Mouse (Mus musculus) midbrain, embryonic 10.5 days (tissue): ENCODE results near the gene Ccr4. TPM values are rescaled to one million over a fixed set of nuclear protein-coding genes. Genes with fewer than 3 reads are reported as not detected.
"Not testable (repeated sequence)": the region's sequence is repeated elsewhere in the genome, so short reads cannot be mapped to it uniquely, and the experiment has no call there.

Source experiments
- DNase-seq: peaks from one replicate; pipeline ENCODE4 v3.0.0-alpha.2; 2017; ENCODE audit warnings: low spot score
- H3K27ac ChIP-seq: fragments of 300-500 bp; sonication (generic); replicated peaks from 2 replicates; pipeline ENCODE4 v1.5.1; 2016; ENCODE audit warnings: mild to moderate bottlenecking
- H3K27me3 ChIP-seq: fragments of 300-500 bp; sonication (generic); 2 replicates; pipeline ENCODE4 v1.6.1; 2016; ENCODE audit warnings: low read depth, mild to moderate bottlenecking; ENCODE audit not compliant: poor library complexity, severe bottlenecking
- H3K36me3 ChIP-seq: fragments of 300-500 bp; sonication (generic); 2 replicates; pipeline ENCODE4 v1.6.1; 2016; ENCODE audit warnings: mild to moderate bottlenecking, moderate library complexity
- H3K4me1 ChIP-seq: fragments of 300-500 bp; sonication (generic); 2 replicates; pipeline ENCODE4 v1.6.1; 2016
- H3K4me3 ChIP-seq: fragments of 300-500 bp; sonication (generic); 2 replicates; pipeline ENCODE4 v1.5.1; 2016; ENCODE audit warnings: mild to moderate bottlenecking, moderate library complexity
- H3K9me3 ChIP-seq: fragments of 300-500 bp; sonication (generic); replicated peaks from 2 replicates; pipeline ENCODE4 v1.6.1; 2016; ENCODE audit warnings: mild to moderate bottlenecking
- WGBS: fragments of 180-500 bp; shearing (Covaris S2); methylation state at CpG from one replicate; pipeline ENCODE4 v1.1.7; 2016; 5-methylcytosine and 5-hydroxymethylcytosine counted together
- polyA plus RNA-seq: library from polyadenylated mRNA; unstranded; fragments of >200 nt; fragmentation: Nextera tagmentation; extraction: Ambion mirVana; gene quantifications from 2 replicates; pipeline ENCODE4 v1.2.1, GENCODE M21; 2016

Ccr4 gene
- polyA plus RNA-seq, 1 experiment from 2014 or later = not detected

DNA sequence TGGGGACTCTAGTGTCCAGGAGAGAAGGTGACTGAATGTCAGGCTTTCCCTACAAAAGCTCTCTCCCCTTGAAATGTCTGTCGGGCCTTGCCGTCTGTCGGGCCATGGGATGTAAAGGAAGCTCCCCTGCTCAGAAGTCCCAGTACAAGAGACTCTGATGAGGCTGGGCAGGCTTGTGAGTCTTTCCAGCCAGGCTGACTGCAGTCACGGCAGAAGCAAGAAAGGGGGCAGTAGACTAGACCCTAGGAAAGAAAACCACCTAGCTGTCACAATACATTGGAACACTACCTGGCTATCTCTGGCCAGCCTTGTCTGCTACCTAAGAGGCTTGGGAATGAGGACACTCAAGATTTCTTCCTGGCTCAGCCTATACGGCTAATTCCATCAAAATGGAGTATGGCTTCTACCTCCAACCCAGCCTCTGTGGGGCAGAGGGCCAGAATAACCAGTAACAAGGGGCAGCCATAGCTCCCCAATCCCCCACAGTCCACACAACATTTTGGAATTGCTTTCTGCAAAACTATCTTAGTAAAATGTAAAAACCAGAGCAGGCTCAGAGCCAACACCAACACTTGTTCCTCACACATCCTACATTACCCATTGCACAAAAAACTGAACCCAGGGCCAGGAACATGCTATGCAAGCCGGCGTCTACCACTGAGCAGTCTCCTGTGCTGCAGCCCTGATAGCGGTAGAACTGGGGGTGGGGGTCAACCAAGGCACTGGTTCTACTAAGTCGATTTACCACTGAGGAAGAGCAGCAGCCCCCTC lies 30.2 kb upstream of the Ccr4 start:
- Histone ChIP-seq H3K9me3 (no peaks in the 10 kb centered on the region), H3K36me3 (no peaks in the 10 kb centered on the region), H3K27ac (peak overlapping the region; percentile 46), H3K4me1 (peaks cover 91% of the 10 kb centered on the region), H3K27me3 (no peaks in the 10 kb centered on the region), H3K4me3 (no peak overlapping the region)
- no peak for DNase-seq
- WGBS = 79% methylated on average over 9 of the region's 9 CpGs

DNA sequence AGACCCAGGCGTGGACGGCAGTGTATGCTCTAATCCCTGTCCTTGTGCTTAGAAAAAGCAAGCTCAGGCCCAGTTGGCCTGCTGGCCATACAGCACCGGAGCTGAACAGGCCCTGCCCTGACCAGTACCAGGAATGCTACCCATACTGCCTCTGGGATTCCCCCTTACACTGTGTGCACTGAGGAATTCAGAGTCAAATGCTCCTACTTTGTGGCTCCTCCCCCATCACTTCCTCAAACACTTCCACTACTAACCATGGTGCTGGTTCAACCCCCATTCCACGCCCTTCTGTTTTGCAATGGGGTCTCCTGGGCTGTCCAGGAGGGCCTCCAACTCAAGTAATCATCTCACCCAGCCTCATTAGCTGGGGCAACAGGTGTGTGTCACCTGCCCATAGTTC lies 29.1 kb upstream of the Ccr4 start:
- no peak for DNase-seq
- H3K27ac ChIP-seq = 0 out of 2 replicates have a peak overlapping the region, but pooled peaks have one; percentile 17
- no peak overlapping the region for H3K4me3 ChIP-seq
- H3K36me3 ChIP-seq = no peaks in the 10 kb centered on the region
- peaks cover 92% of the 10 kb centered on the region for H3K4me1 ChIP-seq
- H3K9me3 ChIP-seq = no peaks in the 10 kb centered on the region
- H3K27me3 ChIP-seq = no peaks in the 10 kb centered on the region
- 72% methylated on average over 4 of the region's 4 CpGs for WGBS

DNA sequence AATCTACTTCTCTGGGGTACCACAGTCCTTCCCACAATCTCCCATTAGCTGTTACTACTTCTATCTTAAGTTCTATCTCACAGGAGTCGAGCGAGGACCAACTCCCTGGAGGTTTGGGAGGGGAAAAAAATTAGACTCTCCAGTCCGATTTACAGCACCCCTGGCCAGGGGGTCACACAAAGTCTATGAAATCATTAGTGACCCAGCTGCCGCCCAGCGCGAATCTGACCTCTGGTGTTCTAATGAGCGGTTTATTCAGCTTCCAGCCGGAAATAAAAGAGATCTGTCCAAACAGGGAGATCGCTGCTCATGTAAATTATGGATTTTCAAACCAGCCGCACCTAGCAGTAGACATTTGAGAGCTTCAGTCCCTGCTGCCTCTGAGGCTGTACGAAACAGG lies 26.6 kb upstream of the Ccr4 start:
- Histone ChIP-seq H3K4me3 (no peak overlapping the region), H3K4me1 (peaks cover 92% of the 10 kb centered on the region), H3K36me3 (no peaks in the 10 kb centered on the region), H3K9me3 (no peaks in the 10 kb centered on the region), H3K27me3 (no peaks in the 10 kb centered on the region), H3K27ac (peak overlapping the region; percentile 64)
- 44% methylated on average over 11 of the region's 11 CpGs for WGBS
- no peak for DNase-seq

DNA sequence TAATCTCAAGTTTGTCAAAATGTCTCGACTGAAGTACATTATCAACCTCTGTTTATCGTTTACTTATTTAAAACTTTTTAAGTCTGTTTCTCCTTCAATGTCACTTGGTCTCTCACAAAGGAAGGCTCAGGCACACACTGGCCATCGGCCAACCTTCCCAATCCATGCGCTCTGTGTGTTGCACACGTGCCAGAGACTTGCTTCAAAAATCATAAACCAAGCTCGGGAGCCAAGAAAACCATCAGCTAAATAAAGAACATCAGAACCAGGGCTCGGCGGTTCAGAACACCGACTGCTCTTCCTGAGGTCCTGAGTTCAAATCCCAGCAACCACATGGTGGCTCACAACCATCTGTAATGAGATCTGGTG lies 23.9 kb upstream of the Ccr4 start:
- DNase-seq = no peak
- peaks cover 16% of the 10 kb centered on the region for H3K36me3 ChIP-seq
- no peak overlapping the region for H3K4me3 ChIP-seq
- H3K27ac ChIP-seq = peak overlapping the region; percentile 88
- H3K4me1 ChIP-seq = peaks cover 91% of the 10 kb centered on the region
- 50% methylated on average over 9 of the region's 9 CpGs for WGBS
- H3K27me3 ChIP-seq = no peaks in the 10 kb centered on the region
- H3K9me3 ChIP-seq = no peaks in the 10 kb centered on the region

DNA sequence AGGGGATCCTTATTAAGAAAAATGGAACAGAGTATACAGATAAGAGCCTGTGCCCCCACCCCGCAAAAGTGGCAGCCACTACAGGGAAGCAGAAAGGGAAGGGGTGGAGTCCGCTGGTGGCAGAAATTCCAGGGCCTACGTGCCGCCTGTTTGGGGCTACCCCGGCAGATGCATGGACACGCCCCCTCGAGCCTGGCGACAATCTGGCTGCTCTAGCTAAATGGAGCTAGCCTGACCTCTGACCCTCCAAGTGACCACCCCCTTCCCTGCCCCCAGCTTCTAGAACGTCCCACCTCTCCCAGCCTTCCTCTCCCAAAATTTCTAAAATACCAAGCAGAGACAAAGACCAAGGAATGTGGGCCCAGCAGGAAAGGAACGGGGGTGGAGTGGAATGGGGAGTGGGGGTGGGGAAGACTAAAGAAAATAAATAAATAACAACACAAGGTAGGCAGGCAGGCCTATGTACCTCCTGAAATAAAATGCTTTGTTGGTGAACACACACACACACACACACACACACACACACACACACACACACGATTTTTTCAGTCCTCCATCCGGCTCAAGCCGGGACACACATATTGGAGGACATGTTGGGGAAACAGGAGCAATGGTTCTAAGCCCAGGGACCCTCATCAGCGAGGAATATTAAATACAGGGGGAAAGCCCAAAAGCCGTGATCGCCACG lies 23.4 kb upstream of the Ccr4 start:
- H3K27ac ChIP-seq = peak overlapping the region; percentile 88

DNA sequence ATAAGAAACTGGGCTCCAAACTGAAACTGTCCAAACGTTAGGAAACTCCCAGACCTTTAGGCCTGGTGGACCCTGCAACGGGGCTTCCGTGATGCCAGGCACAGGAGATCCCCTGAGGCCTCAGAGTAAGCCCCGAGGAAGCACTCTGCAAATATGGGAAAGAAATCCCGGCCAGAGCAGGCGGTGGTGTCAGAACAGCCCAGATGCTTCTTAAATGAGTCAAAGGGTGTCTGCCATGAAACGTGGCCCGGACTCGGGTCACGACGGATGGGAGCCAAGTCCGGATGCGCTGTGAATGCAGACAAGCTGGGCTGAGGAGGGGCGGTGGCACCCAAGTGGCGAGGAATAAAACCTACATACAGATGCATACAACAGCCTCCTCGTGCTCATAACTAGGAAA lies 22.4 kb upstream of the Ccr4 start:
- Histone ChIP-seq H3K4me1 (peaks cover 80% of the 10 kb centered on the region), H3K9me3 (no peaks in the 10 kb centered on the region), H3K36me3 (peaks cover 31% of the 10 kb centered on the region), H3K27ac (peak overlapping the region; percentile 88), H3K27me3 (no peaks in the 10 kb centered on the region), H3K4me3 (peak overlapping the region; percentile 41)
- DNase-seq = peak; percentile 85
- under 1% methylated on average over 16 of the region's 16 CpGs for WGBS

More for the DNA sequence above, 23.4 kb upstream of the Ccr4 start:
- Histone ChIP-seq H3K4me1 (peaks cover 89% of the 10 kb centered on the region), H3K4me3 (peak overlapping the region; percentile 41), H3K27me3 (no peaks in the 10 kb centered on the region), H3K36me3 (peaks cover 21% of the 10 kb centered on the region), H3K9me3 (no peaks in the 10 kb centered on the region)
- WGBS = 2% methylated on average over 17 of the region's 17 CpGs
- DNase-seq = peak; percentile 91

DNA sequence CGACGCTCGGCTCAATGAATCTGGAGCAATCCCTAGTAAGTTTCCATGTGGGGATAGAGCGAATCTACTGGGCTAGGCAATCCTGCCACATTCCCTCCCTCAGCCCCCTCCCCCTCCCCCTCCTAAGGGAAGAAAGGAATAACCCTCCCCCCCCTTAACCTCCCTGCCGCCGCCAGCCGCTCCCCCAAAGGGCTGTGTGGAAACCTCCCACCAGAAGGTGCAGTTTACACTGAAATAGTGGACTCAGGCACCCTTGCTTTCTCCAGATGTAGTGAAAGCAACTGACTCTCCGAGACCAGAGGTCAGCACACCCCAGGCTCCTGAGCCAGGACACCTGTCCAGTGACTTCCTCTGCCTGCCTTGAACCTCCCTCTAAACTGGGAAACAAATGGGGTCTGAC lies 21.9 kb upstream of the Ccr4 start:
- DNase-seq = no peak
- H3K36me3 ChIP-seq = peaks cover 35% of the 10 kb centered on the region
- H3K9me3 ChIP-seq = no peaks in the 10 kb centered on the region
- H3K4me3 ChIP-seq = peak overlapping the region; percentile 41
- WGBS = 3% methylated on average over 8 of the region's 8 CpGs
- H3K27me3 ChIP-seq = no peaks in the 10 kb centered on the region
- H3K27ac ChIP-seq = peak overlapping the region; percentile 88
- H3K4me1 ChIP-seq = peaks cover 75% of the 10 kb centered on the region

DNA sequence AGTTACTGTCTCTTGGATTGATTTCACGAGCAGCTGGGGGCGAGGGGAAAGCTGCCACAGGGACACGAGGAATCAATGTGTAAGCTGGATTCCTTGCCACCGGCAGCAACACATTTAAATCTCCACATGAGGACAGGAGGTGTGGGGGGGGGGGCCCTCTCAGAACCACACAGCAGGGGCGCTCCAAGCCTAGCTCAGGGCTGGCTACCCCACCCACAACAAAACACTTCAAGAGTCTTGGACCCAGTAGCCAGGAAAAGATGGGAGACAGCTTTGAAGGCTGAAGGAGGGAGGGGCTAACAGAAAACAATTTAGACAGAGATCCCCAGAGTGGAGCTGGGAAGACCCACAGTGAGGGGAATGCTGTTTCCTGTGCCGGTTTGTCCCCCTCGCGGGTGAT lies 21.2 kb upstream of the Ccr4 start:
- Histone ChIP-seq H3K4me1 (peaks cover 68% of the 10 kb centered on the region), H3K27ac (peak overlapping the region; percentile 88), H3K4me3 (peak overlapping the region; percentile 41), H3K27me3 (no peaks in the 10 kb centered on the region), H3K36me3 (peaks cover 37% of the 10 kb centered on the region), H3K9me3 (no peaks in the 10 kb centered on the region)
- DNase-seq = no peak
- WGBS = 3% methylated on average over 8 of the region's 8 CpGs

DNA sequence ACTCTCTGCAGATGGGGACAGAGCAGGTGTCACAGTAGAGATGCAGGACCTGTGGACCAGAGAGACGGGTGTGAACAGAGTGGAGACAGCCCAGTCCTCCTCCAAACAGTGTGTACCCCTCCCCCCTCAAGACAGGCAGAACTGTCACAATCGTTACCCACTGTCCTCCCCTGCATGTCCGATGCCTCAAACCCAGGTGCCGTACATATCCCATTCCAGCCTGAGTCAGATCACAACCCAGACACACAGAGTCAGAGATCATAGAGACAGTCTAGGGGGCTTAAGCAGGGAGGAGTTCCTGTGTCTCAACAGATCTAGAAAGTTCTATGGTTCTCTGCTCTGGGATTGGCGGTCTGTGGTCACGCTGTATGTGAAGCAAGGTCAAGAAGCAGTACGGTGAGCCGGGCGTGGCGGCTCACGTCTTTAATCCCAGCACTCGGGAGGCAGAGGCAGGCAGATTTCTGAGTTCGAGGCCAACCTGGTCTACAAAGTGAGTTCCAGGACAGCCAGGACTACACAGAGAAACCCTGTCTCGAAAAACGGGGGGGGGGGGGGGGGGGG lies 20.4 kb upstream of the Ccr4 start:
- Histone ChIP-seq H3K9me3 (no peaks in the 10 kb centered on the region), H3K4me3 (no peak overlapping the region), H3K27me3 (no peaks in the 10 kb centered on the region), H3K27ac (peak overlapping the region; percentile 88; the same call in 1 of the 2 replicates), H3K4me1 (peaks cover 61% of the 10 kb centered on the region), H3K36me3 (peaks cover 37% of the 10 kb centered on the region)
- no peak for DNase-seq
- 83% methylated on average over 15 of the region's 15 CpGs for WGBS

DNA sequence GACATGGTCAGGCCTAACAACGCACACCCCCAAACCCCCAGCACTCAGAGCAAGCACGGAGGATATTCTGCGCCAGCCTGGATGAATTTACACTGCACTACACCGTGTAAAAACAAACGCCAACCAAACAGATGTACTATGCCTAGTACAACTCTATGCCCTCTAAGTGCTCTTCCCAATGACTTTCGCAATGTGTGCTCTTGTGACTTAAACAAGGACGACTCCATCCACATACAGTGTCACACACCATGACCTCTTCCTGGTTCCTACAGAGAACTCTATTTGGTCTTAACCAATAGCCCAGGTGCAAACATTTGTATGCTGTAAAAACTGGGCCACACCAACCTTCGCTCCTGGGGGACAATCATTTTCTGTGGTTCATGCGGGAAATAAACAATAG lies 17.8 kb upstream of the Ccr4 start:
- no peaks in the 10 kb centered on the region for H3K27me3 ChIP-seq
- H3K36me3 ChIP-seq = peaks cover 53% of the 10 kb centered on the region
- no peak overlapping the region for H3K4me3 ChIP-seq
- H3K4me1 ChIP-seq = peaks cover 38% of the 10 kb centered on the region
- H3K27ac ChIP-seq = no peak overlapping the region
- DNase-seq = no peak
- no peaks in the 10 kb centered on the region for H3K9me3 ChIP-seq
- WGBS = 89% methylated on average over 9 of the region's 9 CpGs

DNA sequence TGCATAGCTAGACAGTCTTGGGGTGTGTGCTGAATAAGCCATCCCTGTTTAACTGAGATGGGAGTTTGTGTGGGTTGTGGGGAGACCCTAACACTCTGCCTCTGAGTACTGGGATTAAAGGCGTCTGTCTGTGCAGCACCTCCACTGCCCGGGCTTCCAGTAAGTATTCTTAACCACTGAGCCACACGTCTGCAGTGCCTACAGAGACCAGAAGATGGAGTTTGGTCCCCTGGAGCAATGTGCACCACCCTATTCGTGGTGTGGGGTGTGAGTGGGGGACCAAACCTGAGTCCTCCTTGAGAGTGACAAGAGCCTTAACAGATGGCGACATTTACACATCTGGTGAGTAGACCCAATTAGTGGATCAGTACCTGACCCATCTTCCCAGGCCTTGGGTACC lies 17.3 kb upstream of the Ccr4 start:
- Histone ChIP-seq H3K4me1 (peaks cover 34% of the 10 kb centered on the region), H3K36me3 (peaks cover 58% of the 10 kb centered on the region), H3K9me3 (no peaks in the 10 kb centered on the region), H3K27ac (no peak overlapping the region), H3K4me3 (no peak overlapping the region), H3K27me3 (no peaks in the 10 kb centered on the region)
- DNase-seq = no peak
- WGBS = 67% methylated on average over 5 of the region's 5 CpGs

DNA sequence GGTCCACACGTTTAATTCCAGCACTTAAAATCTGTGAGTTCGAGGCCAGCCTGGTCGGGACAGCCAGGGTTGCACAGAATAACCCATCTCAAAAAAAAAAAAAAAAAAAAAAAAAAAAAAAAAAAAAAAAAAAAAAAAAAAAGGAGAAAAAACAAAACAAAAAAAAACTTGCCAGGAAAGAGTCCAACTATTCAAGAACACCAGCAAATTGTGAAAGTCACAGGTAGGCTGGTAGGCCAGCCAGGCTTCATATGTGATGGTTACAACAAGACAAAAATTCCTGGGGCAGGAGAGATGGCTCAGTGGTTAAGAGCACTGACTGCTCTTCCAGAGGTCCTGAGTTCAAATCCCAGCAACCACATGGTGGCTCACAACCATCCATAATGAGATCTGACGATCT lies 15.8 kb upstream of the Ccr4 start:
- 78% methylated on average over 4 of the region's 4 CpGs for WGBS
- DNase-seq = not testable (repeated sequence)

More for the DNA sequence above, 15.8 kb upstream of the Ccr4 start:
- not testable (repeated sequence) for H3K27ac ChIP-seq, H3K27me3 ChIP-seq, H3K9me3 ChIP-seq, H3K4me3 ChIP-seq
- H3K36me3 ChIP-seq = peaks cover 73% of the 10 kb centered on the region
- peaks cover 18% of the 10 kb centered on the region for H3K4me1 ChIP-seq
